Mouse (Mus musculus) small intestine, adult 2 months (tissue): ENCODE results near the gene Ltbr.

Experiments used
- CTCF ChIP-seq: fragments of 200-500 bp; IDR thresholded peaks from 2 replicates; pipeline ENCODE4 v1.5.1; 2012; ENCODE audit warnings: low read depth, mild to moderate bottlenecking, control low read depth, inconsistent platforms, low read length, moderate library complexity, mixed read lengths; ENCODE audit not compliant: insufficient replicate concordance, insufficient read length; ENCODE audit errors: extremely low read depth
- POLR2A ChIP-seq: fragments of 200-500 bp; IDR thresholded peaks from 2 replicates; pipeline ENCODE4 v1.6.1; 2012; ENCODE audit warnings: low read depth, mild to moderate bottlenecking, control low read depth, inconsistent platforms, low read length, moderate library complexity

DNA sequence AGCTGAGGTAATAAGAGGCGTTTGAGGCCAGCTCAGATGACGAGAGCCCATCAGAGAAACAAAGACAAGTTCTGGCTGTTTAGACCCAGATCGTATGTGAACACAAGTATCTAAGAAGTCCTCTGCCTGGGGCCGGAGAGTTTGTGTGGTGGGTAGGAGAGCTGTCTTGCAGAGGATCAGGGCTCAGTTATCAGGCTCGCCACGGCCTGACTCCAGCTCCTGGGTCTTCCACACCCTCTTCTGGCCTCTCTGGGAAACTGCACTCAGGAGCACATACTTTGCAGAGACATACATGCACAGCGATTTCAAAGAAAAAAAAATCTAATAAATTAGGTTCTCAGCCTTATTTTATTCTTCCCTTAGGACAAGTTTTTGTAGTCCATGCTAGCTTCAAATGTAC is 28.9 kb downstream of the Ltbr start:
- TF ChIP-seq CTCF = no peak
- TF ChIP-seq POLR2A = no peak
